Mouse (Mus musculus) stomach, postnatal 0 days (tissue): ENCODE measurements at regions not wholly inside any gene's neighbourhood (a gene's known extent, or its start where the extent isn't known, plus 50 kb on each side); places are given as distances from the start of the nearest gene placed in this dataset.

ENCODE experiments used
- CTCF ChIP-seq: IDR thresholded peaks from 2 replicates; pipeline ENCODE4 v1.5.1; 2016; ENCODE audit warnings: antibody characterized with exemption, low read depth, mild to moderate bottlenecking, moderate library complexity
- EP300 ChIP-seq: optimal IDR thresholded peaks from 2 replicates; pipeline ENCODE3; 2016; ENCODE audit warnings: antibody characterized with exemption

DNA sequence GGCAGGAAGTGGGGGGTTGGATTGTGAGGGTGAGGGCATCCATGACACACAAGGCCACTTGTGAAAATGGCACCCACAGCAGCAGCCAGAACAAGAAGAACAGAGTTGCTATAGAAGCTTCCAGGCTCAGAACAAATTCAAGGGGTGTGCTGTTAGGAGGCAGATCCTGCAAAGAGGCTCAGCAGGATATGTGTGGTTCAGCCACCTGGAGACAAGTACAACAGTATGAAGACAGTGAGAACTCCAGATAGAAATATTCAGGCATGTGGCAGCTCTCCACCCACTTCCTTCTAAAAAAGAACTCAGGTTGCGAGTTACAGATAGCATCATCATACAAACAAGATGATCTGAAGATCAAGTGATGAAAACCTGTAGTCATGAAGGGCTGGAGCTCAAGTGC is 544.9 kb upstream of the Tnp1 start:
- TF ChIP-seq CTCF (no peak), EP300 (no peak)
